Mouse (Mus musculus) leukemia stem cell, adult 10-12 weeks (primary cell): Measurements from ENCODE around the gene Olfr205. TPM values are rescaled to one million over a fixed set of nuclear protein-coding genes. Genes with fewer than 3 reads are reported as not detected.

Experiments used
- polyA plus RNA-seq: library from polyadenylated mRNA; stranded (reverse); fragments of >175 nt; gene quantifications from 2 replicates; pipeline ENCODE4 v1.2.3, GENCODE M21; 2012; ENCODE audit warnings: low replicate concordance

The Olfr205 gene
- polyA plus RNA-seq, result not detected in 2 replicates

DNA sequence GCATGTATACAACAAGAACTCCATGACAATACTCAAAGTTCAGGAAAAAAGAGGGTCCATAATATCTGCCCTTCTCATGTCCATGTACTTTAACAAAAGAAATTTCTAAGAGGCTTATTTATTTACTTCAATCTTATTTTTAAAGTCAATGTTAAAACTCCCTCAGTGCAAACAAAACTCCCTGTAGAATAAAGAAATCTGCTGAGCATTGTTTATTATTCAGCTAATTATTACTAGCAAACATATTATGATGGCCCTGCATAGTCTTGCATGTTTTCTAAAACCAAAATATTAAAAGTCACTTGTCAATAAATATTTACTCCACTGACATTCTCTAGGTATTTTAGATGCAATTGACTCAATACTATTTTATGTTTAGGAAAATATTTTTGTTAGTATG lies at the start of gene Olfr205:
Gene Olfr205 (minus strand): TSS at position 101 of the 400 bp plus-strand sequence.

GRCm38 (mm10) chr16:59363893-59364292 lies 33.0 kb upstream of the Olfr205 start, which contains the start of gene Olfr209:
Gene Olfr209 (minus strand): TSS chr16:59363993.

DNA sequence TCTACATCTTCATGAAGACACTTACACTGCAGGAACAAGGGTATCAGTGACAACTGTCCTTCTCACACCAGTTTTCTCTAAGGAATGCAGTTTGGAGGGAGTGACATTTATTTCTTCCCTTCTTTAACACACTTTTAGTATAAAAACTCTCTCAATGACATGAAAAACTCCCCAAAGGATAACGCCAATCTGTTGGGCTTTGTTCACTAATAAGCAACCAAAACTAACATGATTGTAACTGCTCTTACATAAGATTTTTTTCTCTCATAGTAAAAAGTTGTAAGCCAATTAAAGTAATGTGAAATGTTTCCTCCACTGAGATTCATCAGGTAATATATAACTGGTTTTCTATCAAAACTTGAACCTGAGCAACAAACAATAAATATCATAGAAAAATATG lies 18.2 kb upstream of the Olfr205 start, which contains the start of gene Olfr206:
Gene Olfr206 (minus strand): TSS at position 101 of the 400 bp plus-strand sequence.

DNA sequence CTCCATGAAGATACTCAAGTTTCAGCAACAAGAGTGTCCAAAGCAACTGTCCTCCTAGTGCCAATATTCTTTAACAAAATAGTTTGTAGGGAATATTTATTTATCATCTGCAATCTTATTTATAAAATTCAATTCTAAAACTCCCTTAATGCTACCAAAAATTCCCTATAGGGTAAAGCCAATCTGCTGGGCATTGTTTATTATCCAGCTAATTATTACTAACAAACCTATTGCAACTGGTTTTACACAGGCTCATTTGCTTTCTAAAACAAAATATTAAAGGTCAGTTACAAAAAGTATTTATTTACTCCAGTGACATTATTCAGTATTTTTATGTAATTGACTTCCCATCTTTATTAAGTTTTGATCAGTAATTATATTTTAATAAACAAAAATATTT lies 12.8 kb downstream of the Olfr205 start, which contains the start of gene Olfr204:
Gene Olfr204 (minus strand): TSS at position 101 of the 400 bp plus-strand sequence.

DNA sequence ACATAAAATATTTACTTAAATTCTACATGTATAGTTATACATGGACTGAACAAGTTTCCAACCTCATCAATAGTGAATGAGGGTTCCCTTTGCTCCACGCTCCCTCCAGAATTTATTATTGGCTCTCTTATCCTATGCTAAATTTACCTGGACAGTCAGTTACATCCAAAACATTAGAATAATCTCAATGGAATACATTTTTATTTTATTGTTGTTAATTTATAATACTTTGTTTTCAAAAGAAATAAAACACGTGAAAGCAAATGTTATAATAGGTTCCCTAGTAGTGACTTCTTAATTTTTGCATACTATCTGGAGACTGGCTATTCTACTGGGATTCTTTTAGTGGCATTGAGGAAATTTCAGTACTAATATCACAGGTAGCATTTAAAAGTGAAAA lies 32.4 kb downstream of the Olfr205 start, which contains the start of gene Olfr203:
Gene Olfr203 (plus strand): TSS at position 301 of the 400 bp plus-strand sequence.

DNA sequence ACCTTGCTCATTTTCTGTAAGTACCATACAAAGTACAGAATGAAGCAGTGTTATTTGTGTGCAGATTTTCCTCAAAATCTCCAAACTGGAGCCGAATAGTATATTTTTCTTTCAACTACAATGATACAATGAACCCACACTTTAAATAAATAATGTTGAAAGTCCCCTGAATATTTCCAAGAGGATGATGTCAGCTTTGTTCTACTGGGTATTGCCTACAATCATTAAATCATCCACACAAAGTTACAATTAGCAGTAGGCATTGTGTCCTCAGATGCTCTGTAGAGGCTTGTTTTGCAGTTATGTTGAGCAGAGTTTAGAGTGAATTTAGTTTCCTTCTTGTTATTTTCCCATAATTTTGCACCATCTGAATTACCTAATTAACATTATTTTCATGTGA lies 44.2 kb downstream of the Olfr205 start, which contains the start of gene Olfr202:
Gene Olfr202 (minus strand): TSS at position 101 of the 400 bp plus-strand sequence.

Other genes with a start within 250 kb of the Olfr205 start
- gene Olfr191, start 241.3 kb downstream of the Olfr205 start, polyA plus RNA-seq, result not detected in 2 replicates
- gene Olfr193, start 219.3 kb downstream of the Olfr205 start, polyA plus RNA-seq, result not detected in 2 replicates
- not detected in 2 replicates for gene Olfr194, start 210.1 kb downstream of the Olfr205 start, polyA plus RNA-seq
- gene Olfr195, start 184.1 kb downstream of the Olfr205 start, polyA plus RNA-seq, result not detected in 2 replicates
- 0.14 TPM in 1 of 2 replicates, not detected in the other for gene Olfr196, start 160.7 kb downstream of the Olfr205 start, polyA plus RNA-seq
- not detected in 2 replicates for gene Olfr198, start 127.6 kb downstream of the Olfr205 start, polyA plus RNA-seq
- not detected in 2 replicates for gene Olfr199, start 111.4 kb downstream of the Olfr205 start, polyA plus RNA-seq
- gene Olfr201, start 58.5 kb downstream of the Olfr205 start, polyA plus RNA-seq, result not detected in 2 replicates
- gene Olfr202, start 44.3 kb downstream of the Olfr205 start, polyA plus RNA-seq, result not detected in 2 replicates
- gene Olfr203, start 32.3 kb downstream of the Olfr205 start, polyA plus RNA-seq, result not detected in 2 replicates
- not detected in 2 replicates for gene Olfr204, start 12.9 kb downstream of the Olfr205 start, polyA plus RNA-seq
- gene Olfr206, start 18.1 kb upstream of the Olfr205 start, polyA plus RNA-seq, result not detected in 2 replicates
- gene Olfr209, start 32.9 kb upstream of the Olfr205 start, polyA plus RNA-seq, result not detected in 2 replicates
- 0.09 TPM in 1 of 2 replicates, not detected in the other for gene Gabrr3, start 76.2 kb upstream of the Olfr205 start, polyA plus RNA-seq
- 2.1 and 3.5 TPM in 2 replicates for gene Riox2, start 140.6 kb upstream of the Olfr205 start, polyA plus RNA-seq